Mouse (Mus musculus) neutrophil, adult 83 days (primary cell): ENCODE measurements around the gene Usp54. TPM values are rescaled to one million over a fixed set of nuclear protein-coding genes. Genes with fewer than 3 reads are reported as not detected.

Experiments
- total RNA-seq, 2 experiments: library from RNA; stranded (reverse); gene quantifications; one replicate each; pipeline ENCODE4 v1.2.4; 2023

Usp54 gene
- total RNA-seq: 1 to 10 TPM; 2.5 to 2.8 TPM

DNA sequence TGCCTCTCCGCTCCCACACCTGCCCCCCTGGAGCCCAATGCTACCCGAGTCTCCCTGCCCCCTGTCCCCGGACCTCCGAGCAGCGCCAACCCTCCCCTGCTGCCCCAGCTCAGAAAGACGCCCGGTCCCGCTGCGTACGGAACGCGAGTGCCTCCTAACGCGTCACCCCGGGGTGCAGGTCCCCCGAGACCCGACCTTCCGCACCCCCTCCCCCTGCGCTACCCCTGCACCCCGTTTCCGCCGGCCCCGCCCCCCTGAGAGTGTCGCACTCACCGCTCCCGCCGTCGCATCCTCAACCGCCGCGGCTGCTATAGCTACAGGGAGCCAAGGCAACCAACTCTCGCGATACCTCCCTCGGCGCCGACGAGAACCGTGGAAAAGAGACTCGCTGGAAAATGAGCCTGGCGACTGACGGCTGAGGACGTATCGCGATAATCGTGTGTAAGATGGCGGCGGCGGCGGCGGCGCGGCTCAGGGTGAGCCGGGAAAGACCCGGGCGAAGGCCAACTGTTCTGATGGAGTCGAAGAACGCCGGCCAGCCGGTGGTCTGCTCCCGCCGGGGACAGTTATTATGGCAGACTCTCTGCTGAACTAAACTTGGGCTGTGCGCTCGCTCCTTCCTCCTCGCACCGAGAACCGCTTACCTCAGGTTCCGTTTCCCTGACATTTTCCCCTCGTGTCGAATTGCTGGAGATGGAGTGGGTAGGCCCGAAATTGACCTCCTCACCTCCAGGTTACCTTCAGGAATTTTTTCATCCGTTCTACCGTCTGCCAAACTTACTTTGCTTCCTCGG lies at the start of gene Usp54:
Usp54 (minus strand) TSS at position 420 of the 794 bp plus-strand sequence.

GRCm38 (mm10) chr14:20674064-20674833 lies 33.4 kb upstream of the Usp54 start, which contains the start of gene Sec24c:
Gene Sec24c, plus strand, starts transcription at chr14:20674308.

DNA sequence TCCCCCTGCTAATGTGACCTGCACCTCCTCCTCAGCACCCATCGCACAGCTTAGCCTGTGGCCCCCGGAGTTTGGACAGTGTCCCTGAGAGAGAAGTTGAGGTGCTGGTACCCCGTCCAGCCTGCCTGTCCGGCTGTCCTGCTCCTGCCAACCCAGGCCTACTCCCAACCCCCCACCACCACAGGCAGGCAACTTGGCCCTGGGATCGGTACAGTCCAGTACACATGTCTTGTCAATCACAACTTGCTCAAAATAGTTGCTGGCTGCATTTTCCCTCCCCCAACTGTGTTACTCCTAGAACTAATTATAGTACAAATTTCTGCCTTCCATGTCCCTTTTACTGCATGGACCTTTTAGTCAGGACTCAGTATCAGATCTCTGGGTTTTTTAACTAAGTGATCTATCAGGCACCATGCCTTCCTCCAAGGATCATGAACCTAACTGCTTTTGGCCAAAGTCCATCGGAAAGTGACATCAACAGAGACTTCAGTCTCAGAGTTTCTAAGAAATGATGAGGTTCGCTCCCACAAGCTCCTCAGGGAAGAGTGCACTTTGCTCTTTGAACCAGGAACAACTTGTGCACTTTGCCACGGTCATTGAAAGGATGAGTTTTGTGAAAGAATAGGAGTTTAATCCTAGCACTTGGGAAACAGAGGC lies 27.4 kb upstream of the Usp54 start, which contains the start of gene Synpo2l:
Synpo2l (minus strand) TSS at position 201 of the 657 bp plus-strand sequence.

DNA sequence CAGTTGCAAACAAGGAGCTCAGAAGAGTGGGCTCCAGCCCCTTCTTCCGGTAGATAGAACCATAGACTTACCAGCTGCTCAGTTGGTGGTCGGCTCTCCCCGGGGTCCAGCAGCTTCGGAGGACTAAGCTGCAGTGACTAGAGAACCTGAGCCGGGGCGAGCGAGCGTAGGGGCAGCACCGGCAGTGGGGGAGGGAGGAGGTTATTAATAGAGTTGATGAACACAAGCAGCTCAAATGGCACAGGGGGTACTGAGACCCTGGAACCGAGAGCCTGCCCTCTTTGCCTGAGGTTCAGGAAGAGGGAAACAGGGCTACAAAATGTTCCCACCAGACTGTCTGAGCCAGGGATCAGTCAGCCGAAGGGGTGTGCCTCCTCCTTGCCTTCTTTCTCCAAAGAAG lies 15.5 kb upstream of the Usp54 start, which contains the start of gene Myoz1:
Myoz1 (minus strand) TSS at position 180 of the 400 bp plus-strand sequence.

DNA sequence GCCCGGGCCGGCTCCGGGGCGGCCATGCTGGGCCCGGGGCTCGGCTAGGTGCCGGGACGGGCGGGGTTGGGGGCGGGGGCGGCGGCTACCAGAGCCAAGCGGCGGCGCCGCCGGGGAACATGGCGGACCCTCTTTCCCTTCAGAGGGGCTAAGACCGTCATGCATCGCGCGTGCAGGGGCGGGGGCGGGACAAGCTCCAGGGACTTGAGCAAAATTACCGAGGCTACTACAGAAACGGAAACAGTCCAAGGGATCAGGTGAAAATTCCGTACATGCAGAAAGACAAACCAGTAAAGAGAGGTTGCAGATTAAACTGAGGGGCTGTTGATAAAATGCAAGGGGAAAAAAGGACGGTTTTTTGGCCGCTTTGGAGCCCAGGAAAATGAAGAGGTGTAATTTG lies 94.4 kb downstream of the Usp54 start, which contains the start of gene Ppp3cb:
Ppp3cb (minus strand) TSS at position 159 of the 400 bp plus-strand sequence.

Other genes starting within 250 kb of the Usp54 start
- 10 to 100 TPM; 28.0 to 29.3 TPM for gene Mrps16, start 247.4 kb downstream of the Usp54 start, total RNA-seq
- gene Cfap70, start 188.8 kb downstream of the Usp54 start, total RNA-seq: not detected
- gene Anxa7, start 160.9 kb downstream of the Usp54 start, total RNA-seq: 10 to 100 TPM; 42.2 to 52.4 TPM
- gene Mss51, start 144.2 kb downstream of the Usp54 start, total RNA-seq: 1 to 10 TPM; 1.5 to 2.1 TPM
- gene Ppp3cb, start 94.5 kb downstream of the Usp54 start, total RNA-seq: 10 to 100 TPM; 57.0 to 61.1 TPM
- not detected for gene Myoz1, start 15.5 kb upstream of the Usp54 start, total RNA-seq
- gene Synpo2l, start 27.3 kb upstream of the Usp54 start, total RNA-seq: not detected
- 100 to 1,000 TPM; 115 to 121 TPM for gene Sec24c, start 33.2 kb upstream of the Usp54 start, total RNA-seq
- gene Fut11, start 53.9 kb upstream of the Usp54 start, total RNA-seq: 1 to 10 TPM; 6.0 to 6.3 TPM
- 10 to 100 TPM; 21.1 to 22.4 TPM for gene Chchd1, start 61.9 kb upstream of the Usp54 start, total RNA-seq
- 10 to 100 TPM; 93.3 to 94.3 TPM for gene Zswim8, start 66.5 kb upstream of the Usp54 start, total RNA-seq
- gene Ndst2, start 93.5 kb upstream of the Usp54 start, total RNA-seq: 10 to 100 TPM; 42.3 TPM
- 10 to 100 TPM; 51.2 to 52.6 TPM for gene Camk2g, start 153.0 kb upstream of the Usp54 start, total RNA-seq
- gene Plau, start 195.6 kb upstream of the Usp54 start, total RNA-seq: 10 to 100 TPM; 25.9 to 33.6 TPM